Mouse (Mus musculus) limb, embryonic 12.5 days (tissue): ENCODE data around the gene Olfr703. TPM values are rescaled to one million over a fixed set of nuclear protein-coding genes. Genes with fewer than 3 reads are reported as not detected.

Experiments used
- ATAC-seq: fragments of 200-750 bp; cut with Nextera tagmentation; 2 replicates; pipeline ENCODE4 v1.8.0; 2017; ENCODE audit warnings: low read depth, moderate TSS enrichment; ENCODE audit not compliant: insufficient number of reproducible peaks, insufficient read depth, low FRiP score, low TSS enrichment
- H3K27ac ChIP-seq: fragments of 300-500 bp; sonication (generic); 2 replicates; pipeline ENCODE4 v1.5.1; 2016; ENCODE audit warnings: mild to moderate bottlenecking, moderate library complexity
- H3K27me3 ChIP-seq: fragments of 300-500 bp; sonication (generic); 2 replicates; pipeline ENCODE4 v1.6.1; 2016; ENCODE audit warnings: mild to moderate bottlenecking, moderate library complexity
- H3K36me3 ChIP-seq: fragments of 300-500 bp; sonication (generic); 2 replicates; pipeline ENCODE4 v1.6.1; 2016; ENCODE audit warnings: mild to moderate bottlenecking, moderate library complexity
- H3K4me1 ChIP-seq: fragments of 300-500 bp; sonication (generic); replicated peaks from 2 replicates; pipeline ENCODE4 v1.6.1; 2016
- H3K4me2 ChIP-seq: fragments of 300-500 bp; sonication (generic); 2 replicates; pipeline ENCODE4 v1.6.1; 2016; ENCODE audit warnings: mild to moderate bottlenecking, moderate library complexity
- H3K4me3 ChIP-seq: fragments of 300-500 bp; sonication (generic); replicated peaks from 2 replicates; pipeline ENCODE4 v1.5.1; 2016; ENCODE audit warnings: mild to moderate bottlenecking
- H3K9ac ChIP-seq: fragments of 300-500 bp; sonication (generic); replicated peaks from 2 replicates; pipeline ENCODE4 v1.6.1; 2016; ENCODE audit warnings: mild to moderate bottlenecking, moderate library complexity
- H3K9me3 ChIP-seq: fragments of 300-500 bp; sonication (generic); 2 replicates; pipeline ENCODE4 v1.6.1; 2016; ENCODE audit warnings: mild to moderate bottlenecking, moderate library complexity
- WGBS: fragments of 180-500 bp; shearing (Covaris S2); methylation state at CpG from one replicate; pipeline ENCODE4 v1.1.7; 2016; 5-methylcytosine and 5-hydroxymethylcytosine counted together
- polyA plus RNA-seq: library from polyadenylated mRNA; unstranded; fragments of >200 nt; fragmentation: Nextera tagmentation; extraction: Ambion mirVana; gene quantifications from 2 replicates; pipeline ENCODE4 v1.2.1, GENCODE M21; 2016

Olfr703 gene
- polyA plus RNA-seq: not detected in 2 replicates

DNA sequence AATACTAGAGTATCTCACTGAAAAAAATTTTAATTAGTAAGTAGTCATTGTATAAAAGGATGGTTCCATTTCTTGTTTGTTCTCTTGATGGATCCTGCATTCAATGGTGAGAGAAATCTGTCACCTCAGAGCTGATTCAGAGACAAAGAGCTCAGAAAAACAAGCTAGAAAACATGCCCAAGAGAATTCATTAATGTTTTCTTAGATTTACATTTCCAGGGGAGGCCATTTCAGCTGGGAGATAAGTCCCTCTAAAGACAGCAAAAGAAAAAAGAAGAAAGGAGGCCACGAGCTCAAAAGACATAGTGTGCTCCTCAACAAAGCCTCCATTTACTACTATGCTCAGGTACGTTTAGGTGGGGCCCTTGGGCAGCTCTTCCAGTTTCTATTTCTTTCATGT is at the start of gene Olfr703:
Gene Olfr703, plus strand, starts transcription at position 301 of the 400 bp plus-strand sequence.
- WGBS: 78% methylated on average over 2 of the region's 2 CpGs
- no peak for ATAC-seq

DNA sequence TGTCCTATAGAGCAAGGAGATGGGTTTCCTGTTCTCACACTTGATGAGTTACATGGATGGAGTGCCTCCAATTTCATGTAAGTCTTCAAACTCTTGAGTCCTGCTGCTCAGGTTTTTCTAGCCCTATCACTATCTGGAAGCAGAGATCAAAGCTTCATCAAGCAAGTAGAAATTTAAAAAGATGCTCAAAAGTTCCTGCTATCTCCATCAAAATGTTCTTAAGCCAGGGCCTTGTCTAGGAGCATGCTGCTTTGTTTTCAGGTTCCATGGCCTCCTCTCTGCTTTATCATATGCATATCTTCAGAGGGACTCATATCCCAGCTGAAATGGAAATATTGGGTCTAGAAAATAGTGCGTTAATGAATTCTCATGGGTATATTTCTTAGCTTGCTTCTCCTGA is 34.4 kb upstream of the Olfr703 start, which contains the start of gene Olfr700:
Gene Olfr700, minus strand, starts transcription at position 101 of the 400 bp plus-strand sequence.
- no peak within 1 kb of the TSS for H3K4me3 ChIP-seq
- H3K9ac ChIP-seq: no peak within 1 kb of the TSS
- WGBS: 87% methylated on average over 1 of the region's 1 CpGs
- H3K4me1 ChIP-seq: no peaks in the 10 kb centered on the region
- no peak for ATAC-seq
- H3K9me3 ChIP-seq: no peaks in the 10 kb centered on the region
- no peaks in the 10 kb centered on the region for H3K27me3 ChIP-seq
- H3K27ac ChIP-seq: no peak within 1 kb of the TSS
- H3K36me3 ChIP-seq: no peaks in the 10 kb centered on the region
- no peak within 1 kb of the TSS for H3K4me2 ChIP-seq

More for the DNA sequence above, at the start of gene Olfr703:
- H3K4me1 ChIP-seq: no peaks in the 10 kb centered on the region
- no peaks in the 10 kb centered on the region for H3K27me3 ChIP-seq
- no peak within 1 kb of the TSS for H3K4me3 ChIP-seq
- H3K9ac ChIP-seq: no peak within 1 kb of the TSS
- no peak within 1 kb of the TSS for H3K27ac ChIP-seq
- H3K4me2 ChIP-seq: no peak within 1 kb of the TSS
- H3K9me3 ChIP-seq: no peaks in the 10 kb centered on the region
- no peaks in the 10 kb centered on the region for H3K36me3 ChIP-seq

DNA sequence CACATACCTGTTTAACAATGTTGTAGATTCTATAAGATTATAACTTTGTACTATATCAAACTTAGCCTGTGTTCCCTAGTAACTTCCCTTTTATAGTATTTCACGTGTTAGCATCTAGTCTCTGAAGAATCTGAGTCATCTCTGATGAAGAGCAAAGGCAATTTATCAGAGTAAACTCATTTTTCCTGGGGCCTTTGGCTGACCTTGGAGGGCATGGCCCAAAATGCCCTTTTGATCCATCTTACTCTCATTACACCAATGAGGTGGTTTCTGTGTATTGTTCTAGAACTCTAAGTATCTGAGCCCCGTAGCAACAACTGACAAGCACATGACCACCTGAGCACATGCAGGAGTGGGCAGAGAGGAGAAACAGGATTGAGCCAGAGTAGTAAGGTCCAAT is 29.3 kb upstream of the Olfr703 start, which contains the start of gene Olfr701:
Gene Olfr701, plus strand, starts transcription at position 301 of the 400 bp plus-strand sequence.
- H3K4me3 ChIP-seq: no peak within 1 kb of the TSS
- no peak for ATAC-seq
- WGBS: 76% methylated on average over 2 of the region's 2 CpGs
- H3K9ac ChIP-seq: no peak within 1 kb of the TSS
- H3K4me1 ChIP-seq: no peaks in the 10 kb centered on the region
- no peaks in the 10 kb centered on the region for H3K9me3 ChIP-seq
- no peak within 1 kb of the TSS for H3K27ac ChIP-seq
- no peaks in the 10 kb centered on the region for H3K36me3 ChIP-seq
- H3K4me2 ChIP-seq: no peak within 1 kb of the TSS
- H3K27me3 ChIP-seq: no peaks in the 10 kb centered on the region

DNA sequence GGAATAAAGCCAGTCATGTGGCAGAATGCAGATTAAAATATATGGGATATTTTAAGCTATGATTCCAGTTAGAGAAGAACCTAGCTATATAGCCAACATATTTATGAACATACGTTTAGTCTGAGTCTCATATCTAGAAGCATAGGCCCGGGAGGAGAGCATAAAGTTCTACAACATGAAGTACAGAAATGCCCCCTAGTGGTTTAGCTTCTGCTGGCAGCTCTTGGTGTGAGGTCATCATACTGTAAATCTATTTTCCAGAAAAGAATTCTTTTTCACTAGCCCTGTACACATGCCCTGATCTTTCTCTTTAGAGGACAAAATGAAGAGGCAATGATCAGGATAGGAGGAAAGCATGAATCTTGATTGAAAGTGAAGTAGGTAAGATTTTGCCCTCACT is 27.4 kb upstream of the Olfr703 start:
- H3K4me2 ChIP-seq: no peak overlapping the region
- no peaks in the 10 kb centered on the region for H3K36me3 ChIP-seq
- no peaks in the 10 kb centered on the region for H3K27me3 ChIP-seq
- no peak overlapping the region for H3K4me3 ChIP-seq
- ATAC-seq: no peak
- H3K27ac ChIP-seq: no peak overlapping the region
- H3K4me1 ChIP-seq: no peaks in the 10 kb centered on the region
- H3K9ac ChIP-seq: no peak overlapping the region
- 55% methylated on average over 2 of the region's 2 CpGs for WGBS
- no peaks in the 10 kb centered on the region for H3K9me3 ChIP-seq

DNA sequence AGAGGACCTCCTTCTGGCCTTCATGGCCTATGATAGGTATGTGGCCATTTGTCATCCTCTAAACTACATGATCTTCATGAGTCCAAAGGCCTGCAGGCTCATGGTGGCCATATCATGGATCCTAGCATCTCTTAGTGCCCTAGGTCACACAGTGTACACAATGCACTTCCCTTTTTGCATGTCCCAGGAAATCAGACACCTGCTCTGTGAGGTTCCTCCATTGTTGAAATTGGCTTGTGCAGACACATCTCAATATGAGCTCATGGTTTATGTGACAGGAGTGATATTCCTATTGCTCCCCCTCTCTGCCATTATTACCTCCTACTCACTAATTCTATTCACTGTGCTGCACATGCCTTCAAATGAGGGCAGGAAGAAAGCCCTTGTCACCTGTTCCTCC is 24.7 kb upstream of the Olfr703 start:
- no peaks in the 10 kb centered on the region for H3K4me1 ChIP-seq
- no peaks in the 10 kb centered on the region for H3K9me3 ChIP-seq
- no peak overlapping the region for H3K4me3 ChIP-seq
- H3K36me3 ChIP-seq: no peaks in the 10 kb centered on the region
- no peak overlapping the region for H3K27ac ChIP-seq
- no peak overlapping the region for H3K4me2 ChIP-seq
- H3K27me3 ChIP-seq: no peaks in the 10 kb centered on the region
- H3K9ac ChIP-seq: no peak overlapping the region
- ATAC-seq: no peak

DNA sequence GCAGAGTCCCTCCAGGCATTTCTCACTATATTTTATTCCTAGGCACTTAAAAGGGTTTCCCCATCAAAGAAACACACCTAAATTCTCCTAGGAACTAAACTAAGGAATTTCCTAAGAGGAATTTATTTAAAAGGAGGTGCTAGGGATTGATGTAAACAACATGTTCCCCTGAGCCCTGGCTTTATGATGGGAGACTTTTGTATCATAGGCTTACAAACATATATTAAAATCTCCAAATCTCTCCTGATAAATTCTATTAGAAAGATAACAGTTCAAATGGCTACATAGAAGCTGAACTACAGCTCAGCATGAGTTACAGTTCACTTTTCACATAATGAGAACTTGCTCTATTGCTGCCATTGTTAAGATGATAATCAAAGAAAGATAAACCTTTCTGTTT is 9.4 kb upstream of the Olfr703 start, which contains the start of gene Olfr702:
Gene Olfr702, minus strand, starts transcription at position 101 of the 400 bp plus-strand sequence.
- H3K36me3 ChIP-seq: no peaks in the 10 kb centered on the region
- no peak within 1 kb of the TSS for H3K27ac ChIP-seq
- no peak within 1 kb of the TSS for H3K4me2 ChIP-seq
- no peaks in the 10 kb centered on the region for H3K4me1 ChIP-seq
- no peaks in the 10 kb centered on the region for H3K9me3 ChIP-seq
- no peak within 1 kb of the TSS for H3K9ac ChIP-seq
- no peak for ATAC-seq
- H3K27me3 ChIP-seq: no peaks in the 10 kb centered on the region
- no peak within 1 kb of the TSS for H3K4me3 ChIP-seq

DNA sequence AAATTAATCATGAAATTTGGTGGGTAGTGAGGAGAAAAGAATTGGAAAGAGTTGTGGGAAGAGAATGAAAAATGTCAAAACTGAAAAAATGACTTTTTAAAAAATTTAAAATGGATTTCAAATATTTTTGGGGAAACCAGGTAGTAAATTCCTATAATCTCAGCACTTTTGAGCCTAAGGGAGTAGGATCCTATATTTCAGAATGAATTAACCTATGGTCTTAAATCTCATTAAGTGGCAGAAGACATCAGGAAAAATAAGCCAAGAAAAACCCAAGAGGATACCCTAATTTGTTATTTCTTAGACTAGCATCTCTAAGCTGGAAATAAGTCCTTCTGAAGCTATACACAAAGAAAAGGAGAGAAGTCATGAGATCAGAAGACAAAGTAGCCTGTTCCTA is 19.7 kb downstream of the Olfr703 start, which contains the start of gene Olfr704:
Gene Olfr704, plus strand, starts transcription at position 301 of the 400 bp plus-strand sequence.
- no peaks in the 10 kb centered on the region for H3K36me3 ChIP-seq
- no peak for ATAC-seq
- peaks cover 4% of the 10 kb centered on the region; the same call in 1 of the 2 replicates for H3K9me3 ChIP-seq
- H3K4me2 ChIP-seq: no peak within 1 kb of the TSS
- H3K27ac ChIP-seq: no peak within 1 kb of the TSS
- no peaks in the 10 kb centered on the region for H3K4me1 ChIP-seq
- no peak within 1 kb of the TSS for H3K4me3 ChIP-seq
- no peaks in the 10 kb centered on the region for H3K27me3 ChIP-seq
- no peak within 1 kb of the TSS for H3K9ac ChIP-seq

DNA sequence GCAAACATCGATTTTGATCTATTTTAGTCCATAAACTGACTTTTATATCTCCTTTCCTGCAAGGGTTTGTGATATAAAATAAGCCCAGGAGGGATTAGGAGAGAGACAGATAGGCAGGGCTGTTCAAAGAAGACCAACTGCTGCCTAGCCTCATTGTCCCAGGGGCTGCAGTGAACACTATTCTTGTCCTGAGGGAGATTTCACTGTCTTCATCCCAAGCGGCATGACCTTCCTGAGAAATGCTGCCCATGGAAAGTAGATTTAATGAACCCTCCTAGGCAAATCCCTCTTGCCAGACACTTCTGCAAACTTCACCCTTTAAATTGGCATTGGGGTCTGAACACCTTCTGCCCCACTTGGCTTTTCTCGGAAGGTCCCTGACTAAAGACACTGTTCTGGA is 33.6 kb downstream of the Olfr703 start, which contains the start of gene Olfr705:
Gene Olfr705, minus strand, starts transcription at position 101 of the 400 bp plus-strand sequence.
- H3K36me3 ChIP-seq: no peaks in the 10 kb centered on the region
- no peaks in the 10 kb centered on the region for H3K27me3 ChIP-seq
- H3K9me3 ChIP-seq: no peaks in the 10 kb centered on the region
- WGBS: 80% methylated on average over 3 of the region's 3 CpGs
- no peak within 1 kb of the TSS for H3K4me2 ChIP-seq
- no peak within 1 kb of the TSS for H3K27ac ChIP-seq
- no peaks in the 10 kb centered on the region for H3K4me1 ChIP-seq
- H3K4me3 ChIP-seq: no peak within 1 kb of the TSS
- no peak for ATAC-seq
- no peak within 1 kb of the TSS for H3K9ac ChIP-seq

DNA sequence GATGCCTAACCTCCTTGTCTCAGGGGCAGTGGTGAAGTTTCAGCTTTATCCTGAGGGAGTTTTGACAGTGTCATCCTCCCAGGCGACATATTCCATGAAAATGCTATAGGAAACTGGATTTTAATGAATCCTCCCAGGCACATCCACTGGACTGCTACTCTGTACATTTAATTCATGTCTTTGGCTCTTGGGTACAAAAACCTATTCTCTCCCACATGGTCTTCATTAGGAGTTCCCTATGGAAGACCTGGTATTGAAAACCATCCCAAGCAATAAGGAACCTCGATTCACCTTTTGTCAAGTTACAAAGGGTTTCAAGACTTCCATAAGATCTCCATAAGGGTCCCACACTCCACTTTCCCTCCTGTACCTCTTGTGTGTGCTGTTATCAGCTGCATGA is 44.9 kb downstream of the Olfr703 start, which contains the start of gene Olfr706:
Gene Olfr706, minus strand, starts transcription at position 101 of the 400 bp plus-strand sequence.
- Histone ChIP-seq H3K9me3 (no peaks in the 10 kb centered on the region), H3K27me3 (no peaks in the 10 kb centered on the region), H3K27ac (no peak within 1 kb of the TSS), H3K4me1 (no peaks in the 10 kb centered on the region), H3K4me2 (no peak within 1 kb of the TSS), H3K4me3 (no peak within 1 kb of the TSS), H3K36me3 (no peaks in the 10 kb centered on the region), H3K9ac (no peak within 1 kb of the TSS)
- no peak for ATAC-seq
- WGBS: 83% methylated on average over 2 of the region's 2 CpGs

Other genes starting within 250 kb of the Olfr703 start
- gene Olfr693, start 162.8 kb upstream of the Olfr703 start, polyA plus RNA-seq: not detected in 2 replicates
- gene Olfr694, start 151.5 kb upstream of the Olfr703 start, polyA plus RNA-seq: not detected in 2 replicates
- not detected in 2 replicates for gene Olfr695, start 127.0 kb upstream of the Olfr703 start, polyA plus RNA-seq
- gene Olfr697, start 100.9 kb upstream of the Olfr703 start, polyA plus RNA-seq: not detected in 2 replicates
- not detected in 2 replicates for gene Olfr698, start 88.0 kb upstream of the Olfr703 start, polyA plus RNA-seq
- not detected in 2 replicates for gene Olfr699, start 50.2 kb upstream of the Olfr703 start, polyA plus RNA-seq
- not detected in 2 replicates for gene Olfr700, start 34.5 kb upstream of the Olfr703 start, polyA plus RNA-seq
- gene Olfr701, start 29.2 kb upstream of the Olfr703 start, polyA plus RNA-seq: not detected in 2 replicates
- not detected in 2 replicates for gene Olfr702, start 9.5 kb upstream of the Olfr703 start, polyA plus RNA-seq
- gene Olfr704, start 19.8 kb downstream of the Olfr703 start, polyA plus RNA-seq: not detected in 2 replicates
- not detected in 2 replicates for gene Olfr705, start 33.5 kb downstream of the Olfr703 start, polyA plus RNA-seq
- gene Olfr706, start 44.8 kb downstream of the Olfr703 start, polyA plus RNA-seq: not detected in 2 replicates
- not detected in 2 replicates for gene Olfr707, start 57.9 kb downstream of the Olfr703 start, polyA plus RNA-seq
- gene Olfr1532-ps1, start 64.6 kb downstream of the Olfr703 start, polyA plus RNA-seq: not detected in 2 replicates
- not detected in 2 replicates for gene Olfr709-ps1, start 88.9 kb downstream of the Olfr703 start, polyA plus RNA-seq
- gene Olfr710, start 105.0 kb downstream of the Olfr703 start, polyA plus RNA-seq: not detected in 2 replicates
- not detected in 2 replicates for gene Olfr6, start 120.6 kb downstream of the Olfr703 start, polyA plus RNA-seq
- not detected in 2 replicates for gene Olfr711, start 132.1 kb downstream of the Olfr703 start, polyA plus RNA-seq
- not detected in 2 replicates for gene Olfr2, start 162.7 kb downstream of the Olfr703 start, polyA plus RNA-seq
- not detected in 2 replicates for gene Olfr713, start 187.8 kb downstream of the Olfr703 start, polyA plus RNA-seq
- gene Olfr714, start 227.6 kb downstream of the Olfr703 start, polyA plus RNA-seq: not detected in 2 replicates
- not detected in 2 replicates for gene Olfr17, start 249.9 kb downstream of the Olfr703 start, polyA plus RNA-seq